Mouse (Mus musculus): ENCODE measurements at regions not wholly inside any gene's neighbourhood (a gene's known extent, or its start where the extent isn't known, plus 50 kb on each side); places are given as distances from the start of the nearest gene placed in this dataset.

DNA sequence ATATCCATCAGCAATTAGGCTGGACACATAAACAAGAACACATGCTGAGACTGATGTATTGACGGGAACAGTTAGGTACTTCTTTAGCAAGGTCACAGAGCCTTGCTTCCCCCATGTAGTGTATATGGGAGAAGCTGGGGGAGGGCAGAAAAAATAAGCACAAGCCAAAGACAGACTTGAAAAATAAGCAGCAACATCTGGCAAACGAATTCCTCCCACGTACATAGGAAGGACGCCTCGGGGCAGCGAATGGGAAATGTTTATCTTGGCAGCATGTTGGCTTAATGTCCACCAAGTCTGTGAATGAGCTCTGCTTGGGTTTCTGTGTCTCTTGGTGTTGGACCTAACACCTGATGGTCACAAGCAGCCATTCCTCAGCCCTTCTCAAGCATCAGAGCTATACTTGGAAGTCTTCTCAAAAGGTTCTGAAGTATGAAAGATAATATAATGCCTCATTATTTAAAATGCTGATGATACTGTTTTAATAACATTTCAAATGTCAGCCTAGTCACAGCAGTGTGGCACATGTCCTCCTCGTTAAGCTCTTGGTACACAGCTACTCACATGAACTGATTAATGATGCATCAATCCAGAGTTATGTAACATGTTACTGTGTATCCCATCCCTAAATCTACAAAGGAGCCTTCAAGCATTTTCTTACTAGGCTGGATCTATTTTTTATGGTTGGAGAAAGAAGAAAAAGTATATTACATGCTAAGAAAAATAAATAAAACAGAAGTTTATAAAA, 118.3 kb upstream of the Ednra start:
- no peak for TF ChIP-seq GATA1 (IDR thresholded peaks at IDR 0.05; ENCODE audit: borderline replicate concordance, low read length)
- no peak for TF ChIP-seq FLI1 (IDR thresholded peaks at IDR 0.05; ENCODE audit: low read length)

Measured in megakaryocyte, embryonic 14.5 days (primary cell).